Mouse (Mus musculus): ENCODE data around the gene H2-Oa.
A peak's percentile ranks its signal among the peaks of the same experiment; 100 is the strongest.

H2-Oa gene

GRCm38 (mm10) chr17:34101185-34101584 lies 9.0 kb downstream of the H2-Oa start:
- DNase-seq (ENCODE audit: extremely low spot score, low read depth, low spot score), result no peak

DNA sequence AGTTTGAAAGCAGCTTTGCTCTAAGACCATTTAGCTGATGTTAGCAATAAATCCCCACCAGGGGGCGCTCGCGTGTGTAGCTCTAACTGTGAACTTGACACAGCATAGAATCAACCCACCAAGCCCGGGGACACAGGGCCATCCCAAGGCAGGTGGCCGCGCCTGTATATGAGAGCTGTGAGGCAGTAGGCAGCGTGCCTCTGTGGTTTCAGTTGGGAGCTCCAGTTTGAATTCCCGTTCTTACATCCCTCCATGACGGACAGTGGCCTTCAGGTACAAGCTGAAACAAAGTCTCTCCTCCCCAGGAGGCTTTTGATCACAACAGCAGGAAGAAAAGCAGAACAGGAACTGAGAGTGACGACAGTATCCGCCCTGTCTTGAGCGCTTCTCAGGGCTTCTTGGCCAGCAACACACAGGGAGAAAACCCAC lies 9.5 kb downstream of the H2-Oa start:
- no peak for DNase-seq (ENCODE audit: extremely low spot score, low read depth, low spot score)

- no peak for DNase-seq (ENCODE audit: extremely low spot score, low read depth, low spot score)
These were observed 10.7 kb downstream of the H2-Oa start for GRCm38 (mm10) chr17:34102831-34103230.

DNA sequence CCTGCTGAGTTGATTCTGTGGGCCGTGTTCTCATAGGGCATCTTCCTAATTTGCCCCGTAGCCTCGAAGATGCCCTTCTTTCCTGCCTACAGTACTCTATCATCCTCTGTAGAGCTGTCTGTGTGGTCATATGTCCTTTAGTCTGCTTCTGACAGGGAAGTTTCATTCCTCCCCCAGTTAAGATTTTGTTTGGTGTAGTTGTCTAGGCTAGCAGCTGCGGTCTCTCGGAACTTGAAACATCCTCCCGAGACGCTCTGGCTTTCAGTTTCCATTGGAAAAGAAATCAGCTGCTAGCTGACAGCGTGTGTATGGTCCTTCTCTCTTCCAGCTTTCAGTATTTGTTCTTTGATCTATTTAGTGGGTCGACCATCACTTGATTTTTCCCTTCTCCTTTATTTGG lies 12.7 kb downstream of the H2-Oa start:
- DNase-seq (ENCODE audit: extremely low spot score, low read depth, low spot score), result no peak

DNA sequence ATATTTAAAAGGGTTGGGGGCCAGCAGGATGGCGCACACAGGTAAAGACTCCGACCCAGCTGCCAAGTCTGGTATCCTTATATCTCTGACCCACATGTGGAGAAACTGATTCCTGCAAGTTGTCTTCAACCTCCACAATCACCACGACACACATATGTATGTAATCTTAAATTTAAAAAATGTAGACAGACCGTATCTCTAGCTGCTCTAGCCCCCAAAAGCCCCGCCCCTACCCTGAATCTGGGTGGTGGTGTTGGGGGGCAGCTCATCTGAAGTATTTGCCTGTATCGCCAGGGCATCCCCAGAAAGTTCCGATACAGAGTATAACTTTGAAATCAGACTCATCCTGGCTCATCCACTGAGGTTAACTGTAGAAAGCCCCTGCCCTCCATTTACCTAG lies 14.4 kb downstream of the H2-Oa start:
- no peak for DNase-seq (ENCODE audit: extremely low spot score, low read depth, low spot score)

GRCm38 (mm10) chr17:34107109-34107867 lies 15.1 kb downstream of the H2-Oa start:
- DNase-seq (ENCODE audit: extremely low spot score, low read depth, low spot score), result no peak

DNA sequence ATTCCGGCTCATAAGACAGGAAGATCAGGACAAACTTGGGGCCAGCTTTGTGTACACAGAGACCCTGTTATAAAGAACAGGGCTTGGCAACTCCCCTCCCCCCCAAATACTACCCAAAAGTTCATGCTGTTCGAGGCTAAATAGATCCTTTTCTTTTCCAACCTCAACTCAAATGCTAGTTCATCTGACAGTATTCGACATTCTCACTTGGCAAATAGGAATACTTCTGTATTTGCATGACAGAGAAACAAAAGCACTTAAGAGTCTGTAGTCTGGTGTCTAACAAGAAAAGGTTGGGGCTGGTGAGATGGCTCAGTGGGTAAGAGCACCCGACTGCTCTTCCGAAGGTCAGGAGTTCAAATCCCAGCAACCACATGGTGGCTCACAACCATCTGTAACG lies 16.3 kb downstream of the H2-Oa start:
- DNase-seq (ENCODE audit: extremely low spot score, low read depth, low spot score), result no peak

DNA sequence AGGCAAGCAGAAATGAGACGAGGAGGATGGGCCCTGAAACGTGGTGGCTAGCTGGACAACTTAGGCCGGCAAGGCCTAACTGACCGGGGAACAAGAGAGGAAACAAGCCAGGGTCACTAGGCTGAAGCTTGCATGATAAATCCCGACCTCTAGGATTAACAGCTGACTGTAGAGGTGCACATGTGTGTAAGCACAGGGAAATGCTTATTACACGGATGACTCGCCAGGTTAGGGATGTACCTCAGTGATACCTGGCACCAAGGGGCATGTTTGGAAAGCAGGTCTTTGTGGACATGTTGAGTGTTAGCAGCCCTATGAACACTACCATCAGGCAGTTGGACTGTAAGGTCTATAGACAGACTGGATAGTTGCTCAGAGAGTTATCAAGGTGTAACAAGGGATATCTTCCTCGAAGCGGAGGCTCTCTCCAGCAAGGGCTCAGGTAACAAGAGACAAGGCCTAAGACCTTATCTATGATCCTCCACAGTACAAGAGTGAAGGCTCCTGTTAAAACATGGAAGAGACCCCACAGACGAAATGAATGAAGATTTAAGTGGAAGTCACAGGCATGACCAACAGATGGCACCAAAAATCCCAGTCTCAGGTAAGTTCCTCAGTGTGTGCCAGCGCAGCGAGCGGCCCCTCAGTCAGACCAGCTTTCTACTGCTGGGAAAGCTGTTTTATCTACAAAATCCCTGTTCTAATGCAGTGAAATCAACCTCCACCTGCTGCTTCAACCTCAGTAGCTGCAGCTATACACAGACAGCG lies 17.1 kb downstream of the H2-Oa start:
- DNase-seq (ENCODE audit: extremely low spot score, low read depth, low spot score), result no peak

DNA sequence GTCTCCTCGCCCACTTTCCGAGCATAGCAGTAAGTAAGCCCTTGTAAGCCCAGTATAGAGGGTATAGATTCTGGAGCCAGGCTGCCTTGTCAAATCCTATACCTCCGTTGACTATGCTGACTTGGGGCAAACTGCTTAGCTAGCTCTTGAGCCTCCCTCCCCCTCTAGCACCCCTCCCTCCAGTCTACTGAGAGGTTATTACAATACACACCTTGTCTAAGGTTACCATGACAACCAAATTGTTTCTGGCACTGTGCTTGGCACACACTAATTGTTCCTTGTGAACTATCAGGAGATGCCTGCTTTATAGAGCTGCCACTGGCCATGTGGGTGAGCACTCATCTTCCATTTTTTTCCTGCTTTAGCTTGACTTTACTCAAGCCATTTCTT lies 17.7 kb downstream of the H2-Oa start:
- no peak for DNase-seq (ENCODE audit: extremely low spot score, low read depth, low spot score)

- DNase-seq (ENCODE audit: extremely low spot score, low read depth, low spot score), result no peak
These were observed 18.2 kb downstream of the H2-Oa start for GRCm38 (mm10) chr17:34110309-34110708.

- DNase-seq (ENCODE audit: extremely low spot score, low read depth, low spot score), result no peak
These were observed 22.0 kb downstream of the H2-Oa start for GRCm38 (mm10) chr17:34114114-34114513.

DNA sequence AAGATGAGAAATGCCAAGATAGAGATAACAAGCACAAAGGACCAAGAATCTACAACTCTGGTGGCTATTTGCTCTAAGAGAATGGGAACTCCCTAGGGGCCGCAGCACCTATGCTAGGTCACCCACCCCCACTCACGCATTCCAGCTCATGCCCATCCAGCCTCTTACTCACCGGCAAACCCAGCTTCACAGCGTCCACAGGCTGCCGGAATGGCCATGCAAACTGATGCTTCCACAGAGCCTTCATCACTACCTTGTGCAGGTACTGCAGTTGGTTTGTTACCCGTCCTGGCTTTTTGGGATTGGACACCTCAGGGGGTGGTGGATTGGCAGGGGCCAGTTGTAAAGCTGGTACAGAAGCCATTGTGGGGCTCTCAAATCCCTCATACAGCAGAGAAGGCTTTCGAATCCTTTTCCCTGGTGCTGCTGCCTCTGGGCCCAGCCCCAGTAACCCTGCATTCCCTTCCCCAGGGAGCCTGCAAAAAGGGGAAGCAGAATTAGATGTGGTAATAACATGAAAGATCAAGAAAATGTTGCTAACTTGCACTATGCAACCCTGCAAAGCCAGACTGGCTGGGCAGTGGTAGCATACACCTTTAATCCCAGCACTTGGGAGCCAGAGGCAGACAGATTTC lies 24.7 kb downstream of the H2-Oa start:
- no peak for DNase-seq (ENCODE audit: extremely low spot score, low read depth, low spot score)

DNA sequence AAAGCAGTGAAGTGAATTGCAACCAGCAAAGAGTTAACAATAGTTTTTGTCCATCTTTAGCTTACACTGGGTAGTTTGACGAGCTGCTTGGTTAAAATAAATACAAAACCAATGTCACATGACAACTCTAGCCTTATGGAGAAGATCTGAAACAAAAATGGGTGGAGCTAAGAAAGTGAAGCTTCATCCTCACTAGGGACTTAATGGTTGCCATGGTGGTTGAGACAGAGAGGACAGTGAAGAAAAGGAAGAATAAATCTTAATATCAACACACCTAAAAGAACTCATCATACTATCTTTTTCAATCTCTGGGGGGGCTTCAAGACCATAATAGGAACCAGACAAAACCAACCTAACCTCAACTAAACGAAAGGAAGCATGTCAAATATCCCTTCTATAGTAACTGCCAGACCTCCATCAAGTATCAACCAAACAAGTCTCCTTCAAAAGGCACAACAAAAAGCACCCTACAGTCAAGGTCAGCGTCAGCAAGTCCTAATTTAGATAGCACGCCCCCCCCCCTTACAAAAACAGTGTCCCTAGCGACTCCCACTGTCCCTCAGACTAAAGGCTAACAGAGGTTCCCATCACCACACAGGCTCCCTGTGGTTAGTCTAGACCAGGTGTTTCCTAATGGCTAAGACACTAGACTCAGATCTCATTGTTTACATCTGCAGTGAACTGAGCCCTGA lies 25.4 kb downstream of the H2-Oa start:
- no peak for DNase-seq (ENCODE audit: extremely low spot score, low read depth, low spot score)

GRCm38 (mm10) chr17:34118113-34118872 lies 26.2 kb downstream of the H2-Oa start:
- no peak for DNase-seq (ENCODE audit: extremely low spot score, low read depth, low spot score)

GRCm38 (mm10) chr17:34118873-34119248 lies 26.7 kb downstream of the H2-Oa start:
- DNase-seq (ENCODE audit: extremely low spot score, low read depth, low spot score), result no peak

GRCm38 (mm10) chr17:34119249-34120179 lies 27.4 kb downstream of the H2-Oa start, which contains the start of gene H2-DMa:
TSS of gene H2-DMa (plus strand) at chr17:34119541.
- DNase-seq (ENCODE audit: extremely low spot score, low read depth, low spot score), result peak; percentile 95

- DNase-seq (ENCODE audit: extremely low spot score, low read depth, low spot score), result no peak
These were observed 28.1 kb downstream of the H2-Oa start for GRCm38 (mm10) chr17:34120180-34120723.

DNA sequence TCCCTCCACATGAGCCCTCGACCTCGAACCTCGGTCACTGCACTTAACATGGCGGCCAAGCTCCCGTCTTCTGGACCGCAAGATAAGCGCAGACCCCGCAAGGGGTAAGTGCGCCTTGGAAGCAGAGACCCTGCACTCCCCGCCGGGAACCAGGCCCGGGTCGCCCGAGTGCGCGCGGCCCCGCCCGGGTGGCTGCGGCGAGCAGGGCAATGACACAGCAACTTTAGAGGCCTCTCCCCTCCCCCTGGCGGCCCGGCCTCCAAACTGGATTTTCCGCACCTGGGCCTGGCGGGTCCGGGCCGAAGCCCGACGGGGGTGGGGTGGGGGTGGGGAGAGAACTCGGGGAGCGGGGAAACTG lies 28.7 kb downstream of the H2-Oa start:
- no peak for DNase-seq (ENCODE audit: extremely low spot score, low read depth, low spot score)

GRCm38 (mm10) chr17:34121172-34121878 lies 29.2 kb downstream of the H2-Oa start:
- DNase-seq (ENCODE audit: extremely low spot score, low read depth, low spot score), result no peak

All from hindlimb bud, embryonic 11.5 days (tissue).